ENCODE assay signal across 24 mouse cellular contexts in the genomic region with DNA sequence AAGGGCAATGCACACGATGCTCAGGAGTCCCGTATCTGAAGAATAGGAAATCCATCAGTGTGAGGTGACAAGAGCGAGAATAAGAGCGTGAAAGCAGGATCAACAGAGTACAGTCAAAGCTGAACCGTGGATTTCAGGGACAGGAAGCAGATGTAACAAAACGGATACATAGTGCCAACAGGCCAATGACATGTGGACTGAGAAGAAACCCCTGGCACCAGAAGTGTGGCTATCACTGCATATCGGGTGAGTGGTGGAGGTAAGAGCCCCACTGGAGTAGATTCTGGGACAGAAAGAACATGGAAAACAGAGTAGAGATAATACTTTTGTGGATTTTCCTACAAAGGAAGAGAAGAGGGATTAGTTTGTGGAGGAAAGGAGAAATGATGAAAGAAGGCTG.
"Had no signal": no experiment of that assay in that cellular context is flagged by ENCODE, and none has a peak within 500 bp of the region (broad histone marks: within the 10 kb centered on the region; RNA-seq: fewer than 3 reads in every experiment).

No protein-coding gene starts in this region.

- ATAC-seq: inflammation-experienced regulatory T-cells, adult 6 months; intestine, embryonic 15.5 days; intestine, postnatal 0 days had no signal

- H3K9me3 ChIP-seq: heart, embryonic 10.5 days; heart, embryonic 12.5 days; hindbrain, embryonic 10.5 days; hindbrain, embryonic 12.5 days; intestine, embryonic 15.5 days; limb, embryonic 10.5 days; limb, embryonic 12.5 days; liver, embryonic 13.5 days had no signal

- H3K27me3 ChIP-seq: heart, embryonic 12.5 days; hindbrain, embryonic 12.5 days; intestine, embryonic 15.5 days; limb, embryonic 12.5 days; liver, embryonic 13.5 days had no signal

- H3K36me3 ChIP-seq: heart, embryonic 10.5 days; heart, embryonic 12.5 days; intestine, embryonic 15.5 days; limb, embryonic 10.5 days; limb, embryonic 12.5 days; liver, embryonic 13.5 days had no signal

- H3K4me3 ChIP-seq: gastrocnemius, adult 2 months; heart, embryonic 10.5 days; heart, embryonic 12.5 days; hindbrain, embryonic 10.5 days; hindbrain, embryonic 12.5 days; intestine, embryonic 15.5 days; layer of hippocampus, adult 2 months; left cerebral cortex, adult 2 months; limb, embryonic 10.5 days; limb, embryonic 12.5 days; liver, embryonic 13.5 days had no signal

- H3K4me1 ChIP-seq: heart, embryonic 10.5 days; heart, embryonic 12.5 days; hindbrain, embryonic 10.5 days; hindbrain, embryonic 12.5 days; intestine, embryonic 15.5 days; limb, embryonic 10.5 days; limb, embryonic 12.5 days; liver, embryonic 13.5 days had no signal

- DNase-seq: gastrocnemius, adult 2 months; gastrocnemius, postnatal 10 days; gastrocnemius, postnatal 25 days; heart, adult 18-20 months; heart, postnatal 10 days; heart, postnatal 4 days; kidney, adult 18-20 months; kidney, adult 8-10 months; kidney, postnatal 10 days; kidney, postnatal 25 days; kidney, postnatal 4 days; liver; liver, embryonic 13.5 days had no signal
